ENCODE assay signal across 19 mouse cellular contexts in genomic region chr7:43921087-43921486, GRCm38 (mm10). TPM values are rescaled to one million over a fixed set of nuclear protein-coding genes. Genes with fewer than 3 reads are reported as not detected.
A peak's percentile ranks its signal among the peaks of the same experiment; 100 is the strongest.
DNase-seq lines count a peak whose midpoint lies in the region; ATAC-seq lines count a peak whose summit lies in the region.
"Had no signal": no experiment of that assay in that cellular context is flagged by ENCODE, and none has a peak within 500 bp of the region (broad histone marks: within the 10 kb centered on the region; RNA-seq: fewer than 3 reads in every experiment).

No protein-coding gene starts in this region.

- peak; percentile 82 for DNase-seq in heart, adult 11 months
- DNase-seq in heart, postnatal 4 days, result no peak
- DNase-seq in 416B (ENCODE audit: low read depth), result peak; percentile 35
- DNase-seq in monocyte, adult 2 months (ENCODE audit: low read depth in 1 of 2, low spot score in 2 of 2), result peak; percentile 37 to 38
- no peak for DNase-seq in gastrocnemius, postnatal 4 days (ENCODE audit: low spot score in 2 of 2)
- DNase-seq: adrenal gland, postnatal 14 days; cerebellum, adult 2 months; cerebellum, postnatal 10 days; forebrain, postnatal 0 days; gastrocnemius, adult 2 months; gastrocnemius, postnatal 25 days; heart, adult 2 months; heart, postnatal 14 days had no signal

- peak; percentile 65 for ATAC-seq in granulocyte monocyte progenitor cell, adult 5-6 weeks (replicated peaks; ENCODE audit: poor library complexity, severe bottlenecking)
- ATAC-seq in erythroid progenitor cell, adult 5-6 weeks (replicated peaks; ENCODE audit: low FRiP score, poor library complexity, severe bottlenecking), result no peak
- ATAC-seq: activated CD4-positive, CD25-positive, alpha-beta regulatory T cell, adult 4 months; forebrain, embryonic 13.5 days; forebrain, postnatal 0 days had no signal

RNA-seq across cellular contexts. Expression of gene Klk15, which starts 12.5 kb away (rescaled TPM):
- not detected for total RNA-seq in heart, postnatal 4 days (2021)
- total RNA-seq in granulocyte monocyte progenitor cell, adult 5-6 weeks (2014; fragmentation: Nextera tagmentation), result not detected in 2 replicates
- total RNA-seq in granulocyte monocyte progenitor cell, adult 5-6 weeks (2017), result not detected in 2 replicates
- total RNA-seq in erythroid progenitor cell, adult 5-6 weeks (2015; ENCODE audit: low replicate concordance), result not detected in 2 replicates
- total RNA-seq in erythroid progenitor cell, adult 5-6 weeks (2017; ENCODE audit: low replicate concordance), result not detected in 2 replicates
- total RNA-seq in gastrocnemius, postnatal 4 days (2021), result not detected
- total RNA-seq: adrenal gland, adult 18-20 months; adrenal gland, postnatal 14 days; forebrain, postnatal 0 days; gastrocnemius, adult 2 months; gastrocnemius, postnatal 25 days; heart, adult 2 months; heart, postnatal 14 days; MEL had no signal

RNA-seq across cellular contexts. Expression of gene Klk1b8, which starts 29.4 kb away (rescaled TPM):
- total RNA-seq in heart, postnatal 4 days (2021), result not detected
- total RNA-seq in granulocyte monocyte progenitor cell, adult 5-6 weeks (2014; fragmentation: Nextera tagmentation), result not detected in 2 replicates
- not detected in 2 replicates for total RNA-seq in granulocyte monocyte progenitor cell, adult 5-6 weeks (2017)
- not detected in 2 replicates for total RNA-seq in erythroid progenitor cell, adult 5-6 weeks (2015; ENCODE audit: low replicate concordance)
- total RNA-seq in erythroid progenitor cell, adult 5-6 weeks (2017; ENCODE audit: low replicate concordance), result not detected in 2 replicates
- total RNA-seq in gastrocnemius, postnatal 4 days (2021), result not detected
- total RNA-seq: adrenal gland, adult 18-20 months; adrenal gland, postnatal 14 days; forebrain, postnatal 0 days; gastrocnemius, adult 2 months; gastrocnemius, postnatal 25 days; heart, adult 2 months; heart, postnatal 14 days; MEL had no signal

RNA-seq across cellular contexts. Expression of gene Klk4, which starts 40.1 kb away (rescaled TPM):
- not detected for total RNA-seq in heart, postnatal 4 days (2021)
- not detected in 2 replicates for total RNA-seq in granulocyte monocyte progenitor cell, adult 5-6 weeks (2014; fragmentation: Nextera tagmentation)
- total RNA-seq in granulocyte monocyte progenitor cell, adult 5-6 weeks (2017), result not detected in 2 replicates
- total RNA-seq in erythroid progenitor cell, adult 5-6 weeks (2015; ENCODE audit: low replicate concordance), result not detected in 2 replicates
- not detected in 2 replicates for total RNA-seq in erythroid progenitor cell, adult 5-6 weeks (2017; ENCODE audit: low replicate concordance)
- total RNA-seq in gastrocnemius, postnatal 4 days (2021), result under 1 TPM in 1 of 2 experiments, not detected in 1; 0.21 TPM
- total RNA-seq: adrenal gland, adult 18-20 months; adrenal gland, postnatal 14 days; gastrocnemius, adult 2 months; gastrocnemius, postnatal 25 days; heart, adult 2 months; heart, postnatal 14 days; MEL had no signal

RNA-seq across cellular contexts. Expression of gene Klk1b1, which starts 45.5 kb away (rescaled TPM):
- total RNA-seq in heart, postnatal 4 days (2021), result not detected
- total RNA-seq in granulocyte monocyte progenitor cell, adult 5-6 weeks (2014; fragmentation: Nextera tagmentation), result not detected in 2 replicates
- not detected in 2 replicates for total RNA-seq in granulocyte monocyte progenitor cell, adult 5-6 weeks (2017)
- total RNA-seq in erythroid progenitor cell, adult 5-6 weeks (2015; ENCODE audit: low replicate concordance), result not detected in 2 replicates
- not detected in 2 replicates for total RNA-seq in erythroid progenitor cell, adult 5-6 weeks (2017; ENCODE audit: low replicate concordance)
- total RNA-seq in gastrocnemius, postnatal 4 days (2021), result not detected
- total RNA-seq: adrenal gland, adult 18-20 months; adrenal gland, postnatal 14 days; forebrain, postnatal 0 days; gastrocnemius, adult 2 months; gastrocnemius, postnatal 25 days; heart, adult 2 months; heart, postnatal 14 days; MEL had no signal

RNA-seq across cellular contexts. Expression of gene Klk1b9, which starts 54.8 kb away (rescaled TPM):
- total RNA-seq in heart, postnatal 4 days (2021), result not detected
- total RNA-seq in granulocyte monocyte progenitor cell, adult 5-6 weeks (2014; fragmentation: Nextera tagmentation), result not detected in 2 replicates
- not detected in 2 replicates for total RNA-seq in granulocyte monocyte progenitor cell, adult 5-6 weeks (2017)
- total RNA-seq in erythroid progenitor cell, adult 5-6 weeks (2015; ENCODE audit: low replicate concordance), result not detected in 2 replicates
- total RNA-seq in erythroid progenitor cell, adult 5-6 weeks (2017; ENCODE audit: low replicate concordance), result not detected in 2 replicates
- not detected for total RNA-seq in gastrocnemius, postnatal 4 days (2021)
- total RNA-seq: adrenal gland, adult 18-20 months; adrenal gland, postnatal 14 days; forebrain, postnatal 0 days; gastrocnemius, adult 2 months; gastrocnemius, postnatal 25 days; heart, adult 2 months; heart, postnatal 14 days; MEL had no signal

Comparison
In these comparisons a context has a peak if more than half of its experiments do, and no peak if none do; other contexts are left out.
1. DNase-seq: peak in heart, adult 11 months (single experiment), 416B (single experiment) and monocyte, adult 2 months (2 of 2); none in heart, postnatal 4 days (single experiment) and gastrocnemius, postnatal 4 days (0 of 2).